Mouse (Mus musculus) right cerebral cortex, adult 18-20 months (tissue): ENCODE measurements at regions not wholly inside any gene's neighbourhood (a gene's known extent, or its start where the extent isn't known, plus 50 kb on each side); places are given as distances from the start of the nearest gene placed in this dataset.

Source experiments
- DNase-seq: peaks from one replicate; pipeline ENCODE4 v3.0.0; 2022; ENCODE audit warnings: mixed read lengths

DNA sequence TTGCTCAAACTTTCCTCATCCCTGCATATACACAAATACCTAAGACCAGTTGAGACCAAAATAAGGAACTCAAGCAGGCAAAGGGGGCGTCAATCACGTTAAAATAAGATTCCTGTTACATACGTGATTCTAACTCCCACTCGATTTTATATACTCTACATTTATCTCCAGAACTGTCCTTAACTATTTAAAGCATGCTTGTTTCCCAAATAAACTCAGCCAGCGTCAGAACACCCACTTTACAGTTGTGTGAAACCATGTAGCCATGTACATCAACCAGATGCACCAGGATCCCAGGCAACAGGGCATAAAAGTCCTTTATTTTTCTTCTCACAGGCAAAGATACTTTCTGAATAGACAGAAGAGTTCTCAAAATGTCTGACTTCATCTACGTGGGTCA, 61.5 kb downstream of the Ccna1 start:
- no peak for DNase-seq

DNA sequence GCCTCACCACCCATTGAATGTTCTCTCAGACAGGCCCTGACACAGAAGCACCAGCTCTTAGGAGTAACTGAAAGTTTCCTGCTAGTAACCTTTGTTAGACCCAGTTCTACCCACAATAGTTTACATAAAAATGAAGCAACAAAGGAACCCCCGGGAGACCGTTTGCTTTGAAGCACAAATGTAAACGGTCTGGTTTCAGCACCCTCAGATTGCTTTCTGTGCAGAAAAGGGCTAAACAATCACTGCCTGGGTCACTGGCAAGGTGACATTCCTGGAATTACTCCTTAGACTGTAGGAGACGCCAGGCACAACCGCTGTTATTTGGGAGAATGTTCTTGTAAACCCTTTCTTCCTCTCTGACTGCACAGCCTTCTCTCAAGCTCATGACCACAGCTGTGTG, 65.2 kb downstream of the Ccna1 start:
- DNase-seq = no peak

DNA sequence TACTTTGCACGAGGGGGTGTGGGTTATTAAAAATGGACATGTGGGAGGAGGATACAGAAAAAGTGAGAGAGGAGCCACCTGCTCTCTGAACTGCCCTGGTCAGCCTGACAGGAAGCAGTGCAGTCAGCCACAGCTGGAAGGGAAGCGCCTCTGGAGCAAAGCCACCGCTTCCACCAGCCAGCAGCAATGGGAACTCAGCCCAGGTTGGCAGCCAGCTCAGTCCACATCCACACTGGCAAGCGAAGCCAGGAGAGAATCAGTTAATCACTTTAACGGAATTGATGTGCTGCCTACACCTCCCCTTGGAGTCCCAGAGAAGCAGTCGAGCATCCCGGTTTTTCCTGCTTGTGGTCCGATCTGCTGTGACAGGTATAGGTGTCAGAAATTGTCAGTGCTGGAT, 65.9 kb downstream of the Ccna1 start:
- peak; percentile 47 for DNase-seq

DNA sequence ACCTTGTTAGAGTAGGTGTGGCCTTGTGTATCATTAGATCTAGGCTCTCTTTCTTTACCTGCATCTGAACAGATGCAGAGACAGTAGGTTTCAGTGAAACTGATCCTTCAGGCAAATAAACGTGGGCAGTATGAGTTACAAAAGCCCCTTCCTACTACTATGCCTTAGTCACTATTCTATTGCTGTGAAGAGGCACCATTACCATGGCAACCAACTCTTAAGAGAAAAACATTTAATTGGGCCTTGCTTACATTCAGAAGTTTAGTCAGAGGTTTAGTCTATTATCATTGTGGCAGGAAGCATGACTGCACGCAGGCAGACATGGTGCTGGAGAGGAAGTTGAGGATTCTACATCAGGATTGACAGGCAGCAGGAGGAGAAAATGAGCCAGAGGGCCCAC, 65.8 kb upstream of the Sertm1 start:
- no peak for DNase-seq

DNA sequence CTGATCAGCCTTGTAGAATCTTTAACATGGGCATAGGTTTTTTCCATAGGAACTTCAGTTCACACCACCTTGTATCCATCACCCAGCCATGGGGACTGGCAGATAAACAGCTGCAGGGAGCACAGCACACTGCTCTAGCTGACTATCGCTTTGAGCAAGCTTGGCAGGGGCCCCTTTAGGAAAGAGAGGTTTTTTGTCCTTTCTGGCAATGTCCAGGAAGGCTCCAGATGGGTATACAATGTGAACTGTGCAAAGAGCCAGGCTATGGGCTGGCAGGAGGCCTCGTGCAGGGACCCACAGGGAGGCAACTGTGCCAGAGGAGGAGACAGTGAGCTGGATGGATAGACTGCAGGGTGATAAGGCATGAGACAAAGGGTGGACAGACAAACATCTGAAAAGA, 64.6 kb upstream of the Sertm1 start:
- no peak for DNase-seq

DNA sequence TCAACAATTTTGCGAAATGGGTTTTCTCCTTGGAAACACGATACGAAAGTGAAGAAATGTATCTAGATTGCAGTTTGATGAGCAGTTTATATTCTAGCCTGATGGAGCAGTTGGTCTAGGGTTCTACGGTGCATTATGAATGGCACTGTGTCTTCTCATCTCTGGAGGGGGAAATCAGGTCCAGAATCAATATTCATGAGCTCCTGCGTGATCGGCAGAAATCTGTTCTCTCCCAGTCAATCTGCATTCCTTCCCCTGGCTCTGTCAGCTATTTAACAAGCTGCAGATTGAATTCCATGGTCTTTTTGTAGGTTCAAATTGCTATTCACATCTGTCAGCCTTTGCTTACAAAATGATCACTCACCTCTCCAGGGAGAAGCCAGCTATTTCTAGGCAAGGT, 49.8 kb upstream of the Sertm1 start:
- DNase-seq = no peak
